Mouse (Mus musculus) stomach, postnatal 0 days (tissue): ENCODE measurements around the gene Fam81b. TPM values are rescaled to one million over a fixed set of nuclear protein-coding genes. Genes with fewer than 3 reads are reported as not detected.
A peak's percentile ranks its signal among the peaks of the same experiment; 100 is the strongest.

Experiments
- ATAC-seq: fragments of 200-750 bp; cut with Nextera tagmentation; 2 replicates; pipeline ENCODE4 v1.8.0; 2017; ENCODE audit not compliant: low FRiP score, low TSS enrichment
- DNase-seq: peaks from one replicate; pipeline ENCODE4 v3.0.0-alpha.2; 2016; ENCODE audit warnings: low spot score
- H3K27ac ChIP-seq: fragments of 300-500 bp; sonication (generic); replicated peaks from 2 replicates; pipeline ENCODE4 v1.5.1; 2014; ENCODE audit warnings: mild to moderate bottlenecking, control low read depth
- H3K27me3 ChIP-seq: fragments of 300-500 bp; sonication (generic); 2 replicates; pipeline ENCODE4 v1.6.1; 2014; ENCODE audit warnings: low read length; ENCODE audit not compliant: control insufficient read depth, insufficient read depth
- H3K36me3 ChIP-seq: fragments of 300-500 bp; sonication (generic); 2 replicates; pipeline ENCODE4 v1.6.1; 2014; ENCODE audit warnings: low read length, mixed read lengths; ENCODE audit not compliant: control insufficient read depth, insufficient read depth
- H3K4me1 ChIP-seq: fragments of 300-500 bp; sonication (generic); replicated peaks from 2 replicates; pipeline ENCODE4 v1.6.1; 2014; ENCODE audit warnings: antibody characterized with exemption; ENCODE audit not compliant: control insufficient read depth, insufficient read depth
- H3K4me2 ChIP-seq: fragments of 300-500 bp; sonication (generic); replicated peaks from 2 replicates; pipeline ENCODE4 v1.6.1; 2014; ENCODE audit warnings: low read depth, mild to moderate bottlenecking, control low read depth, moderate library complexity
- H3K4me3 ChIP-seq: fragments of 300-500 bp; sonication (generic); 2 replicates; pipeline ENCODE4 v1.5.1; 2014; ENCODE audit warnings: low read depth, low read length, control low read depth
- H3K9ac ChIP-seq: fragments of 300-500 bp; sonication (generic); 2 replicates; pipeline ENCODE4 v1.6.1; 2014; ENCODE audit warnings: mild to moderate bottlenecking, low read length, control low read depth, mixed read lengths
- H3K9me3 ChIP-seq: fragments of 300-500 bp; sonication (generic); 2 replicates; pipeline ENCODE4 v1.6.1; 2016; ENCODE audit warnings: low read length; ENCODE audit not compliant: control insufficient read depth
- CTCF ChIP-seq: IDR thresholded peaks from 2 replicates; pipeline ENCODE4 v1.5.1; 2016; ENCODE audit warnings: antibody characterized with exemption, low read depth, mild to moderate bottlenecking, moderate library complexity
- EP300 ChIP-seq: optimal IDR thresholded peaks from 2 replicates; pipeline ENCODE3; 2016; ENCODE audit warnings: antibody characterized with exemption
- WGBS: fragments of 180-500 bp; shearing (Covaris S2); extraction: QIAGEN DNeasy Blood & Tissue Kit; methylation state at CpG from one replicate; pipeline ENCODE4 v1.1.7; 2014; 5-methylcytosine and 5-hydroxymethylcytosine counted together
- polyA plus RNA-seq: library from polyadenylated mRNA; unstranded; fragments of >200 nt; fragmentation: Nextera tagmentation; extraction: Ambion mirVana; gene quantifications from 2 replicates; pipeline ENCODE4 v1.2.1, GENCODE M21; 2015

The Fam81b gene
- polyA plus RNA-seq, 1 experiment from 2014 or later: not detected

- WGBS: 69% methylated on average over 3 of the region's 3 CpGs
These were observed 115.7 kb downstream of the Fam81b start for GRCm38 (mm10) chr13:76189190-76189589.

GRCm38 (mm10) chr13:76187651-76188050 lies 117.2 kb downstream of the Fam81b start:
- Histone ChIP-seq H3K4me1 (no peaks in the 10 kb centered on the region), H3K4me3 (no peak overlapping the region), H3K36me3 (peaks cover 12% of the 10 kb centered on the region), H3K4me2 (no peak overlapping the region), H3K9ac (no peak overlapping the region), H3K9me3 (no peaks in the 10 kb centered on the region), H3K27ac (no peak overlapping the region), H3K27me3 (no peaks in the 10 kb centered on the region)
- WGBS: 93% methylated on average over 5 of the region's 5 CpGs
- TF ChIP-seq EP300: no peak
- no peak for TF ChIP-seq CTCF
- ATAC-seq (no peak), DNase-seq (no peak)

More at GRCm38 (mm10) chr13:76189190-76189589, 115.7 kb downstream of the Fam81b start:
- TF ChIP-seq EP300: no peak
- Histone ChIP-seq H3K27ac (no peak overlapping the region), H3K9me3 (no peaks in the 10 kb centered on the region), H3K4me3 (no peak overlapping the region), H3K4me2 (no peak overlapping the region), H3K27me3 (no peaks in the 10 kb centered on the region), H3K4me1 (no peaks in the 10 kb centered on the region), H3K36me3 (peaks cover 12% of the 10 kb centered on the region), H3K9ac (no peak overlapping the region)
- ATAC-seq: no peak
- no peak for DNase-seq

DNA sequence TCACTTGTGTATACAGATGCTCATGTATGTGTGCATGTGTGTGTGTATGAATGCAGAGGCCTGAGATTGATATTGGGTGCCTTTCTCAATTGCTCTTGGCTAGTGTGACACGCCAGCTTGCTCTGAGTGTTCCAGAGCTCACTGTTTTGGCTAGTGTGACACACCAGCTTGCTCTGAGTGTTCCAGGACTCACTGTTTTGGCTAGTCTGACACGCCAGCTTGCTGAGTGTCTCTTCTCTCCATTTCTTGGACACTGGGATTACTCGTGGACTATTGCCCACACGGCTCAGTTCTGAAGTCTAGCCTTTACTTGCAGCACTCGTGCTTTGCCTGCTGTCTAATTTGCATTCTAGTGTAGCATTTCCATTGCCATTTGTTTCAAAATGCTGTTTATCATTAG lies 126.2 kb downstream of the Fam81b start:
- DNase-seq (no peak), ATAC-seq (no peak)
- Histone ChIP-seq H3K4me3 (no peak overlapping the region), H3K9me3 (no peaks in the 10 kb centered on the region), H3K4me1 (no peaks in the 10 kb centered on the region), H3K4me2 (no peak overlapping the region), H3K9ac (no peak overlapping the region), H3K27ac (no peak overlapping the region), H3K36me3 (peaks cover 12% of the 10 kb centered on the region), H3K27me3 (no peaks in the 10 kb centered on the region)
- WGBS: 91% methylated on average over 5 of the region's 5 CpGs
- TF ChIP-seq EP300: no peak
- no peak for TF ChIP-seq CTCF

- Histone ChIP-seq H3K27me3 (no peaks in the 10 kb centered on the region), H3K9me3 (no peaks in the 10 kb centered on the region), H3K4me1 (no peaks in the 10 kb centered on the region), H3K4me3 (no peak overlapping the region), H3K36me3 (peaks cover 12% of the 10 kb centered on the region), H3K9ac (no peak overlapping the region), H3K27ac (no peak overlapping the region), H3K4me2 (no peak overlapping the region)
- DNase-seq (no peak), ATAC-seq (no peak)
- TF ChIP-seq EP300 (no peak), CTCF (no peak)
These were observed 130.6 kb downstream of the Fam81b start for GRCm38 (mm10) chr13:76174297-76174696.

- TF ChIP-seq EP300 (no peak), CTCF (no peak)
- Histone ChIP-seq H3K4me2 (no peak overlapping the region), H3K4me3 (no peak overlapping the region), H3K36me3 (peaks cover 7% of the 10 kb centered on the region; the same call in 1 of the 2 replicates), H3K27ac (0 out of 2 replicates have a peak overlapping the region, but pooled peaks have one; percentile 24), H3K9ac (no peak overlapping the region), H3K9me3 (no peaks in the 10 kb centered on the region), H3K4me1 (no peaks in the 10 kb centered on the region), H3K27me3 (no peaks in the 10 kb centered on the region)
- no peak for DNase-seq
- WGBS: 59% methylated on average over 2 of the region's 2 CpGs
- ATAC-seq: peak; percentile 65; the same call in 1 of the 2 replicates
These were observed 144.3 kb downstream of the Fam81b start for GRCm38 (mm10) chr13:76160587-76160986.

DNA sequence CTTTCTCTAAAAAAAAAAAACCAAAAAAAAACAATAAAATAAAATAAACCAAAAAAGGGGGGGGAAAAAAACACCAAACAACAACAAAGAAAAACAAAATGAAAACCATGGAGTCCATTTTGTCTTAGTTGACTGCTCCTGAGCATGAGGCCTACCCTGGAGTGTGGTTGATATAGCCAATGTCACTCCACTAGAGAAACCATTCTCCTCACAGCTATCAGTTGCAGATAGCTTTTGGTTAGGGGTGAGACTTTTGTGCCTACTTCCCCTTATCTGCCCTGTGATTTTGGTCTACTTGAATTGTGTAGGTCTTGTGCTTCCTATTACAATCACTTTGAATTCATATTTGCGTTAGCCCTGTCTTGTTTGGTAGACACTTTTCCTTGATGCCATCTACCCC lies 147.4 kb downstream of the Fam81b start:
- H3K27me3 ChIP-seq: no peaks in the 10 kb centered on the region
- no peak for TF ChIP-seq EP300
- no peak for TF ChIP-seq CTCF
- no peaks in the 10 kb centered on the region for H3K9me3 ChIP-seq
- H3K9ac ChIP-seq: no peak overlapping the region
- H3K4me3 ChIP-seq: no peak overlapping the region
- WGBS: 100% methylated on average over 1 of the region's 1 CpGs
- H3K36me3 ChIP-seq: peaks cover 7% of the 10 kb centered on the region; the same call in 1 of the 2 replicates
- ATAC-seq (no peak), DNase-seq (no peak)
- no peaks in the 10 kb centered on the region for H3K4me1 ChIP-seq
- H3K4me2 ChIP-seq: no peak overlapping the region
- H3K27ac ChIP-seq: no peak overlapping the region
